Mouse (Mus musculus) E14TG2a.4 (cell line): ENCODE measurements around the gene Pdzd7.

Experiments used
- CTCF ChIP-seq: conservative IDR thresholded peaks from 2 replicates; pipeline ENCODE4 v1.5.1; 2014; ENCODE audit warnings: low read length
- NANOG ChIP-seq: IDR thresholded peaks from 2 replicates; pipeline ENCODE4 v1.6.1; 2014; ENCODE audit warnings: borderline replicate concordance, low read length, mixed read lengths
- POU5F1 ChIP-seq: IDR thresholded peaks from 2 replicates; pipeline ENCODE4 v1.6.1; 2014; ENCODE audit warnings: low read length, borderline replicate concordance

DNA sequence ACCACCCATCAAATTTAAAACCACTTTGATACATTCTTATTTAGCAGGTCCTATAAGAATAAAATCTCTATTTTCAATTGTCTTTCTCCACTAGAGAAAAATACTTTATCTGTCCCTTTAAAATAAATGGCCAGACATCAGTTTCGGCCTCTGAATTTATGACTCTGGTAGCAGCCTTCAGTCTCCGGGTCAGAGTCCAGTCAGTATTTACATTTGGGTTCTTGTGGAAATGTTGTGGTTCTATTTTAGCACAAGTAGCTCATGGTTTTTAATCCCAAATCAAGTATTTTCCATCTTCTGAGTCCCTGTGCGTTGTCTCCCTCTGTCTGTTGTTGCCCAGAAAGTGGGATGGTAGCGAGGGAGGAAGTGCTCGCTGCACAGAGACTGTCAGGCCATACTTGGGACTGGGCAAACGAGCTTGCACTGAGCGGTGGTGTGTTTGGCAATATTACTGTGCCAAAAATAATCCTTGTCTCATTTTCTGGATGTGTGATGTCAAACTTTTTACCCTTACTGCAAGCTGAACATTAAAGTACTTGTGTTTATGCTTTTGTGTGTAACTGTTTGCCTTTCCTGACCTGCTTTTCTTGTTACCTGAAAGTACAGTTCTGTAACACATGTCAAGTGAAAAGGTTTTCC is 62.9 kb downstream of the Pdzd7 start:
- no peak for TF ChIP-seq CTCF
- TF ChIP-seq POU5F1, result no peak
- no peak for TF ChIP-seq NANOG
